Mouse (Mus musculus): ENCODE measurements around the gene Ccdc9. TPM values are rescaled to one million over a fixed set of nuclear protein-coding genes. Genes with fewer than 3 reads are reported as not detected.
"Not testable (repeated sequence)": the region's sequence is repeated elsewhere in the genome, so short reads cannot be mapped to it uniquely, and the experiment has no call there.

The Ccdc9 gene
- polyA plus RNA-seq, 1 experiment from 2014 or later: 31.0 TPM

GRCm38 (mm10) chr7:16274922-16275890 is 11.4 kb downstream of the Ccdc9 start:
- Histone ChIP-seq H3K4me1 (peaks cover 28% of the 10 kb centered on the region), H3K36me3 (peaks cover 48% of the 10 kb centered on the region), H3K27me3 (ENCODE audit: insufficient read depth, poor library complexity, severe bottlenecking) (peaks cover 5% of the 10 kb centered on the region; the same call in 1 of the 2 replicates), H3K27ac (no peak overlapping the region), H3K9me3 (no peaks in the 10 kb centered on the region), H3K4me3 (peak overlapping the region; percentile 79)
- WGBS: 83% methylated on average over 10 of the region's 10 CpGs
- no peak for DNase-seq (ENCODE audit: low spot score)

GRCm38 (mm10) chr7:16273766-16274140 is 12.8 kb downstream of the Ccdc9 start:
- Histone ChIP-seq H3K36me3 (peaks cover 38% of the 10 kb centered on the region), H3K4me1 (peaks cover 28% of the 10 kb centered on the region), H3K27me3 (ENCODE audit: insufficient read depth, poor library complexity, severe bottlenecking) (peaks cover 16% of the 10 kb centered on the region; the same call in 1 of the 2 replicates), H3K27ac (peak overlapping the region; percentile 93), H3K4me3 (peak overlapping the region; percentile 79), H3K9me3 (no peaks in the 10 kb centered on the region)
- under 1% methylated on average over 18 of the region's 18 CpGs for WGBS
- peak; percentile 95 for DNase-seq (ENCODE audit: low spot score)

- peaks cover 28% of the 10 kb centered on the region for H3K4me1 ChIP-seq
- H3K9me3 ChIP-seq: no peaks in the 10 kb centered on the region
- peaks cover 34% of the 10 kb centered on the region for H3K36me3 ChIP-seq
- H3K27me3 ChIP-seq (ENCODE audit: insufficient read depth, poor library complexity, severe bottlenecking): peaks cover 16% of the 10 kb centered on the region; the same call in 1 of the 2 replicates
- 1% methylated on average over 40 of the region's 49 CpGs for WGBS
- peak within 1 kb of the TSS; percentile 93 for H3K27ac ChIP-seq
- H3K4me3 ChIP-seq: peak within 1 kb of the TSS; percentile 79
- DNase-seq (ENCODE audit: low spot score): peak; percentile 98
These were observed 13.4 kb downstream of the Ccdc9 start, which contains the start of gene Inafm1 for GRCm38 (mm10) chr7:16273081-16273765. Inafm1 (minus strand) TSS chr7:16273617.

- WGBS: under 1% methylated on average over 46 of the region's 46 CpGs
- H3K4me3 ChIP-seq: peak overlapping the region; percentile 79
- peak overlapping the region; percentile 93 for H3K27ac ChIP-seq
- DNase-seq (ENCODE audit: low spot score): peak; percentile 91
- no peaks in the 10 kb centered on the region for H3K9me3 ChIP-seq
- peaks cover 29% of the 10 kb centered on the region for H3K36me3 ChIP-seq
- peaks cover 16% of the 10 kb centered on the region; the same call in 1 of the 2 replicates for H3K27me3 ChIP-seq (ENCODE audit: insufficient read depth, poor library complexity, severe bottlenecking)
- peaks cover 28% of the 10 kb centered on the region for H3K4me1 ChIP-seq
These were observed 13.9 kb downstream of the Ccdc9 start for GRCm38 (mm10) chr7:16272681-16273080.

GRCm38 (mm10) chr7:16271139-16271538 is 15.5 kb downstream of the Ccdc9 start:
- DNase-seq (ENCODE audit: low spot score): no peak
- Histone ChIP-seq H3K4me1 (peaks cover 28% of the 10 kb centered on the region), H3K4me3 (no peak overlapping the region), H3K9me3 (no peaks in the 10 kb centered on the region), H3K27ac (no peak overlapping the region), H3K27me3 (ENCODE audit: insufficient read depth, poor library complexity, severe bottlenecking) (peaks cover 16% of the 10 kb centered on the region; the same call in 1 of the 2 replicates), H3K36me3 (peaks cover 14% of the 10 kb centered on the region)
- WGBS: 69% methylated on average over 1 of the region's 1 CpGs

- DNase-seq (ENCODE audit: low spot score); H3K36me3 ChIP-seq; H3K4me3 ChIP-seq; H3K27ac ChIP-seq; H3K4me1 ChIP-seq; H3K9me3 ChIP-seq: not testable (repeated sequence)
- H3K27me3 ChIP-seq (ENCODE audit: insufficient read depth, poor library complexity, severe bottlenecking): peaks cover 16% of the 10 kb centered on the region; the same call in 1 of the 2 replicates
- 86% methylated on average over 7 of the region's 7 CpGs for WGBS
These were observed 20.0 kb downstream of the Ccdc9 start for GRCm38 (mm10) chr7:16266593-16266992.

- 0 out of 2 replicates have a peak, but pooled peaks cover 2% of the 10 kb centered on the region for H3K36me3 ChIP-seq
- no peaks in the 10 kb centered on the region for H3K4me1 ChIP-seq
- WGBS: 78% methylated on average over 11 of the region's 11 CpGs
- no peaks in the 10 kb centered on the region for H3K9me3 ChIP-seq
- peaks cover 15% of the 10 kb centered on the region; the same call in 1 of the 2 replicates for H3K27me3 ChIP-seq (ENCODE audit: insufficient read depth, poor library complexity, severe bottlenecking)
- no peak for DNase-seq (ENCODE audit: low spot score)
- no peak overlapping the region for H3K4me3 ChIP-seq
- no peak overlapping the region for H3K27ac ChIP-seq
These were observed 20.7 kb downstream of the Ccdc9 start for GRCm38 (mm10) chr7:16265856-16266255.

GRCm38 (mm10) chr7:16263843-16264242 is 22.8 kb downstream of the Ccdc9 start:
- DNase-seq (ENCODE audit: low spot score): no peak
- Histone ChIP-seq H3K4me1 (no peaks in the 10 kb centered on the region), H3K27me3 (ENCODE audit: insufficient read depth, poor library complexity, severe bottlenecking) (no peaks in the 10 kb centered on the region), H3K36me3 (0 out of 2 replicates have a peak, but pooled peaks cover 2% of the 10 kb centered on the region), H3K4me3 (no peak overlapping the region), H3K27ac (no peak overlapping the region), H3K9me3 (no peaks in the 10 kb centered on the region)
- 84% methylated on average over 5 of the region's 5 CpGs for WGBS

- no peak overlapping the region for H3K27ac ChIP-seq
- H3K9me3 ChIP-seq: no peaks in the 10 kb centered on the region
- 31% methylated on average over 8 of the region's 8 CpGs for WGBS
- DNase-seq (ENCODE audit: low spot score): no peak
- H3K4me1 ChIP-seq: no peaks in the 10 kb centered on the region
- no peaks in the 10 kb centered on the region for H3K36me3 ChIP-seq
- no peak overlapping the region for H3K4me3 ChIP-seq
- no peaks in the 10 kb centered on the region for H3K27me3 ChIP-seq (ENCODE audit: insufficient read depth, poor library complexity, severe bottlenecking)
These were observed 23.4 kb downstream of the Ccdc9 start for GRCm38 (mm10) chr7:16263015-16263787.

GRCm38 (mm10) chr7:16261097-16261496 is 25.5 kb downstream of the Ccdc9 start:
- DNase-seq (ENCODE audit: low spot score): no peak
- Histone ChIP-seq H3K4me1 (no peaks in the 10 kb centered on the region), H3K27ac (no peak overlapping the region), H3K4me3 (no peak overlapping the region), H3K27me3 (ENCODE audit: insufficient read depth, poor library complexity, severe bottlenecking) (no peaks in the 10 kb centered on the region), H3K36me3 (no peaks in the 10 kb centered on the region), H3K9me3 (no peaks in the 10 kb centered on the region)
- WGBS: 45% methylated on average over 1 of the region's 1 CpGs

- Histone ChIP-seq H3K4me3 (no peak within 1 kb of the TSS), H3K27ac (no peak within 1 kb of the TSS), H3K27me3 (ENCODE audit: insufficient read depth, poor library complexity, severe bottlenecking) (no peaks in the 10 kb centered on the region), H3K9me3 (no peaks in the 10 kb centered on the region), H3K36me3 (no peaks in the 10 kb centered on the region), H3K4me1 (no peaks in the 10 kb centered on the region)
- 83% methylated on average over 5 of the region's 5 CpGs for whole genome bisulfite sequencing
- no peak for DNase-seq (ENCODE audit: low spot score)
These were observed 27.4 kb downstream of the Ccdc9 start, which contains the start of gene C5ar1 for GRCm38 (mm10) chr7:16259110-16259590. C5ar1 (minus strand) TSS chr7:16259540.

- no peaks in the 10 kb centered on the region for H3K36me3 ChIP-seq
- no peak overlapping the region for H3K4me3 ChIP-seq
- DNase-seq (ENCODE audit: low spot score): no peak
- no peak overlapping the region for H3K27ac ChIP-seq
- 84% methylated on average over 11 of the region's 11 CpGs for WGBS
- no peaks in the 10 kb centered on the region for H3K27me3 ChIP-seq (ENCODE audit: insufficient read depth, poor library complexity, severe bottlenecking)
- H3K4me1 ChIP-seq: no peaks in the 10 kb centered on the region
- no peaks in the 10 kb centered on the region for H3K9me3 ChIP-seq
These were observed 28.8 kb downstream of the Ccdc9 start for GRCm38 (mm10) chr7:16257830-16258229.

Data from heart, embryonic 10.5 days (tissue).